Mouse (Mus musculus): Measurements from ENCODE around the gene Rfc2. TPM values are rescaled to one million over a fixed set of nuclear protein-coding genes. Genes with fewer than 3 reads are reported as not detected.

Rfc2 gene
- polyA plus RNA-seq, 1 experiment from 2014 or later = 310 TPM

- Histone ChIP-seq H3K9ac (peak overlapping the region; percentile 88), H3K4me2 (replicated peaks) (peak overlapping the region; percentile 81), H3K27ac (peak overlapping the region; percentile 96), H3K4me3 (peak overlapping the region; percentile 76), H3K36me3 (no peaks in the 10 kb centered on the region), H3K9me3 (no peaks in the 10 kb centered on the region), H3K27me3 (no peaks in the 10 kb centered on the region), H3K4me1 (peaks cover 48% of the 10 kb centered on the region)
- no peak for ATAC-seq (ENCODE audit: low FRiP score, low read depth)
- 6% methylated on average over 6 of the region's 6 CpGs for WGBS
Observed at GRCm38 (mm10) chr5:134550836-134551232, 30.3 kb upstream of the Rfc2 start.

- Histone ChIP-seq H3K4me1 (peaks cover 48% of the 10 kb centered on the region), H3K4me3 (peak overlapping the region; percentile 76), H3K36me3 (no peaks in the 10 kb centered on the region), H3K4me2 (replicated peaks) (peak overlapping the region; percentile 81), H3K27me3 (no peaks in the 10 kb centered on the region), H3K9ac (peak overlapping the region; percentile 88), H3K9me3 (no peaks in the 10 kb centered on the region), H3K27ac (peak overlapping the region; percentile 96)
- 2% methylated on average over 48 of the region's 52 CpGs for whole genome bisulfite sequencing
- peak; percentile 1 for ATAC-seq (ENCODE audit: low FRiP score, low read depth)
Observed at GRCm38 (mm10) chr5:134551233-134552109, 29.7 kb upstream of the Rfc2 start.

GRCm38 (mm10) chr5:134552110-134552972 is 28.8 kb upstream of the Rfc2 start, which contains the start of gene Clip2:
Gene Clip2 (minus strand): TSS chr5:134552434.
- H3K4me3 ChIP-seq = peak within 1 kb of the TSS; percentile 76
- H3K9ac ChIP-seq = peak within 1 kb of the TSS; percentile 88
- no peaks in the 10 kb centered on the region for H3K9me3 ChIP-seq
- H3K27me3 ChIP-seq = no peaks in the 10 kb centered on the region
- no peaks in the 10 kb centered on the region for H3K36me3 ChIP-seq
- H3K4me2 ChIP-seq (replicated peaks) = peak within 1 kb of the TSS; percentile 81
- 1% methylated on average over 61 of the region's 61 CpGs for WGBS
- ATAC-seq (ENCODE audit: low FRiP score, low read depth) = peak; percentile 94
- peak within 1 kb of the TSS; percentile 96 for H3K27ac ChIP-seq
- H3K4me1 ChIP-seq = peaks cover 48% of the 10 kb centered on the region

GRCm38 (mm10) chr5:134553951-134554546 is 27.1 kb upstream of the Rfc2 start:
- Histone ChIP-seq H3K27me3 (no peaks in the 10 kb centered on the region), H3K4me3 (no peak overlapping the region), H3K4me2 (replicated peaks) (no peak overlapping the region), H3K4me1 (peaks cover 38% of the 10 kb centered on the region), H3K27ac (no peak overlapping the region), H3K36me3 (no peaks in the 10 kb centered on the region), H3K9ac (no peak overlapping the region), H3K9me3 (no peaks in the 10 kb centered on the region)
- ATAC-seq (ENCODE audit: low FRiP score, low read depth) = no peak
- 85% methylated on average over 5 of the region's 5 CpGs for WGBS

GRCm38 (mm10) chr5:134555463-134556164 is 25.6 kb upstream of the Rfc2 start:
- Histone ChIP-seq H3K27me3 (no peaks in the 10 kb centered on the region), H3K9ac (peak overlapping the region; percentile 19; the same call in 1 of the 2 replicates), H3K27ac (no peak overlapping the region; the same call in 1 of the 2 replicates), H3K4me1 (peaks cover 26% of the 10 kb centered on the region), H3K4me3 (peak overlapping the region; percentile 15; the same call in 1 of the 2 replicates), H3K9me3 (no peaks in the 10 kb centered on the region), H3K36me3 (no peaks in the 10 kb centered on the region), H3K4me2 (replicated peaks) (peak overlapping the region; percentile 52)
- WGBS = 10% methylated on average over 20 of the region's 20 CpGs
- ATAC-seq (ENCODE audit: low FRiP score, low read depth) = no peak

- no peak for ATAC-seq (ENCODE audit: low FRiP score, low read depth)
Observed at GRCm38 (mm10) chr5:134560071-134560449, 21.1 kb upstream of the Rfc2 start, which contains the start of gene Syna. Gene Syna (minus strand): TSS chr5:134560171.

GRCm38 (mm10) chr5:134560450-134561171 is 20.6 kb upstream of the Rfc2 start:
- 81% methylated on average over 16 of the region's 16 CpGs for WGBS
- Histone ChIP-seq H3K4me3 (no peak overlapping the region), H3K4me2 (replicated peaks) (no peak overlapping the region), H3K27ac (no peak overlapping the region), H3K27me3 (no peaks in the 10 kb centered on the region), H3K4me1 (peaks cover 2% of the 10 kb centered on the region), H3K9ac (no peak overlapping the region), H3K36me3 (no peaks in the 10 kb centered on the region), H3K9me3 (no peaks in the 10 kb centered on the region)
- ATAC-seq (ENCODE audit: low FRiP score, low read depth) = no peak

More at GRCm38 (mm10) chr5:134560071-134560449, 21.1 kb upstream of the Rfc2 start, which contains the start of gene Syna:
- H3K4me3 ChIP-seq = no peak within 1 kb of the TSS
- H3K9ac ChIP-seq = no peak within 1 kb of the TSS
- H3K36me3 ChIP-seq = no peaks in the 10 kb centered on the region
- 88% methylated on average over 7 of the region's 7 CpGs for WGBS
- H3K9me3 ChIP-seq = no peaks in the 10 kb centered on the region
- H3K27me3 ChIP-seq = no peaks in the 10 kb centered on the region
- H3K4me1 ChIP-seq = peaks cover 7% of the 10 kb centered on the region
- no peak within 1 kb of the TSS for H3K4me2 ChIP-seq (replicated peaks)
- H3K27ac ChIP-seq = no peak within 1 kb of the TSS

GRCm38 (mm10) chr5:134564272-134564671 is 16.9 kb upstream of the Rfc2 start:
- no peak overlapping the region for H3K27ac ChIP-seq
- WGBS = 97% methylated on average over 2 of the region's 2 CpGs
- no peak overlapping the region for H3K9ac ChIP-seq
- H3K9me3 ChIP-seq = no peaks in the 10 kb centered on the region
- no peaks in the 10 kb centered on the region for H3K27me3 ChIP-seq
- H3K36me3 ChIP-seq = no peaks in the 10 kb centered on the region
- no peak overlapping the region for H3K4me2 ChIP-seq (replicated peaks)
- no peak for ATAC-seq (ENCODE audit: low FRiP score, low read depth)
- H3K4me1 ChIP-seq = peaks cover 8% of the 10 kb centered on the region
- no peak overlapping the region for H3K4me3 ChIP-seq

GRCm38 (mm10) chr5:134565696-134566095 is 15.5 kb upstream of the Rfc2 start:
- 90% methylated on average over 6 of the region's 6 CpGs for WGBS

GRCm38 (mm10) chr5:134567445-134567844 is 13.7 kb upstream of the Rfc2 start:
- no peak overlapping the region for H3K9ac ChIP-seq
- no peaks in the 10 kb centered on the region for H3K36me3 ChIP-seq
- H3K27me3 ChIP-seq = no peaks in the 10 kb centered on the region
- 81% methylated on average over 4 of the region's 4 CpGs for WGBS
- H3K4me3 ChIP-seq = no peak overlapping the region
- peaks cover 11% of the 10 kb centered on the region for H3K4me1 ChIP-seq
- no peak overlapping the region for H3K27ac ChIP-seq
- no peak for ATAC-seq (ENCODE audit: low FRiP score, low read depth)
- no peak overlapping the region for H3K4me2 ChIP-seq (replicated peaks)
- no peaks in the 10 kb centered on the region for H3K9me3 ChIP-seq

More at GRCm38 (mm10) chr5:134565696-134566095, 15.5 kb upstream of the Rfc2 start:
- no peaks in the 10 kb centered on the region for H3K9me3 ChIP-seq
- ATAC-seq (ENCODE audit: low FRiP score, low read depth) = no peak
- H3K36me3 ChIP-seq = no peaks in the 10 kb centered on the region
- peaks cover 8% of the 10 kb centered on the region for H3K4me1 ChIP-seq
- H3K4me3 ChIP-seq = no peak overlapping the region
- no peak overlapping the region for H3K27ac ChIP-seq
- H3K27me3 ChIP-seq = no peaks in the 10 kb centered on the region
- H3K4me2 ChIP-seq (replicated peaks) = no peak overlapping the region
- no peak overlapping the region for H3K9ac ChIP-seq

GRCm38 (mm10) chr5:134568030-134568429 is 13.1 kb upstream of the Rfc2 start:
- Histone ChIP-seq H3K4me3 (no peak overlapping the region), H3K9ac (no peak overlapping the region), H3K27me3 (no peaks in the 10 kb centered on the region), H3K4me1 (peaks cover 17% of the 10 kb centered on the region), H3K4me2 (replicated peaks) (no peak overlapping the region), H3K36me3 (no peaks in the 10 kb centered on the region), H3K9me3 (no peaks in the 10 kb centered on the region), H3K27ac (no peak overlapping the region)
- WGBS = 60% methylated on average over 3 of the region's 3 CpGs
- no peak for ATAC-seq (ENCODE audit: low FRiP score, low read depth)

Measured in limb, embryonic 13.5 days (tissue).